Comparison of ENCODE assay signal across 24 mouse cellular contexts in the genomic region with DNA sequence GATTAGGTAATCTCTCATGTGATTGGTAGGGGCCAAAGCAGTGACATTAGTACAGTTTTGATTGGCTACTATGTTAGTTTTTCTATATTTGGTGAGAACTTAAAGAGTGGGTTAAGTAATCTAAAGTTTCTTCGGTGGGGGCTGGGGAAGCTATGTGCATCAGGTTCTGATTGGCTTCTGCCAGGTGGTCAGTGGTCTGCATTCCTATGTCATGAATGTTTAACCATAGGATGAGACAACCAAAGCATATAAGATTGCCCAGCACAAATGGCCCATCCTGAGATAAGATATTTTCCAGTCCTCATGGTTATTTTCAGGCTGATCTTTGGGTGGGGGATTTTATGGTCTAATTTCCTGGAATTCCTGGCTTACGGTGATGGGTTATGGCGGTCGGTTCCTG.
DNase-seq lines count a peak whose midpoint lies in the region; TF ChIP-seq lines count a peak whose summit lies in the region.
"Had no signal": no experiment of that assay in that cellular context is flagged by ENCODE, and none has a peak within 500 bp of the region (broad histone marks: within the 10 kb centered on the region; RNA-seq: fewer than 3 reads in every experiment).

No protein-coding gene starts in this region.

- no peak for TF ChIP-seq POLR2A in myocyte (IDR thresholded peaks at IDR 0.05; ENCODE audit: insufficient read length, low read depth)

- no peak overlapping the region for H3ac ChIP-seq in myocyte (ENCODE audit: control insufficient read depth, insufficient read length)

- H3K79me2 ChIP-seq in myocyte (ENCODE audit: control insufficient read depth, insufficient read depth), result no peaks in the 10 kb centered on the region

- H3K27me3 ChIP-seq in myocyte (ENCODE audit: control insufficient read depth, insufficient read depth, insufficient read length), result no peaks in the 10 kb centered on the region
- H3K27me3 ChIP-seq: CH12.LX; embryonic facial prominence, embryonic 13.5 days; embryonic facial prominence, embryonic 15.5 days; forebrain, embryonic 13.5 days; forebrain, embryonic 15.5 days had no signal

- peak; percentile 23 for DNase-seq in heart, adult 11 months
- no peak for DNase-seq in heart, adult 8-10 months (ENCODE audit: low spot score)
- DNase-seq in 3T3-L1 (ENCODE audit: low read depth, low spot score), result peak; percentile 55
- peak; percentile 37 for DNase-seq in NIH3T3 (ENCODE audit: low read depth)
- DNase-seq in kidney, adult 18-20 months, result no peak
- DNase-seq in ovary, postnatal 14 days (ENCODE audit: low spot score), result no peak
- no peak for DNase-seq in adrenal gland, postnatal 14 days
- DNase-seq: adrenal gland, adult 2 months; adrenal gland, postnatal 10 days; adrenal gland, postnatal 36 days; cerebellum, adult 11-12 months; cerebellum, adult 2 months; cerebellum, adult 9-10 months; cerebellum, postnatal 10 days; cerebellum, postnatal 25 days; embryo, embryonic 11 days; forebrain, postnatal 0 days had no signal

- no peak overlapping the region for H3K4me3 ChIP-seq in myocyte
- H3K4me3 ChIP-seq: embryonic facial prominence, embryonic 13.5 days; embryonic facial prominence, embryonic 15.5 days; forebrain, embryonic 13.5 days; forebrain, embryonic 15.5 days had no signal

- H3K36me3 ChIP-seq in myocyte (ENCODE audit: control insufficient read depth, insufficient read depth), result no peaks in the 10 kb centered on the region
- H3K36me3 ChIP-seq: embryonic facial prominence, embryonic 13.5 days; embryonic facial prominence, embryonic 15.5 days; forebrain, embryonic 15.5 days; G1E had no signal

- peak overlapping the region; percentile 45 for H3K4me2 ChIP-seq in myocyte (ENCODE audit: low read depth)
- H3K4me2 ChIP-seq: embryonic facial prominence, embryonic 13.5 days; embryonic facial prominence, embryonic 15.5 days; forebrain, embryonic 13.5 days; forebrain, embryonic 15.5 days had no signal

TF ChIP-seq in myocyte, 11 proteins besides CTCF, POLR2A, EP300 and RAD21:
- TF ChIP-seq MYOG (IDR thresholded peaks at IDR 0.05; ENCODE audit: control insufficient read depth in 1 of 3, insufficient read depth in 1 of 3, insufficient read length in 2 of 3, low read depth in 2 of 3) (no peak), MYOD1 (IDR thresholded peaks at IDR 0.05; ENCODE audit: control insufficient read depth in 1 of 3, insufficient read length in 2 of 3, low read depth in 2 of 3) (peak in 2 of 3 experiments; percentile 48 to 62)

Comparison
In these comparisons a context has a peak if more than half of its experiments do, and no peak if none do; other contexts are left out.
1. DNase-seq: peak in heart, adult 11 months (single experiment), 3T3-L1 (single experiment) and NIH3T3 (single experiment); none in heart, adult 8-10 months (single experiment), kidney, adult 18-20 months (single experiment), ovary, postnatal 14 days (single experiment) and adrenal gland, postnatal 14 days (single experiment).